Mouse (Mus musculus): ENCODE results near the gene Ruvbl2. TPM values are rescaled to one million over a fixed set of nuclear protein-coding genes. Genes with fewer than 3 reads are reported as not detected.
"Not testable (repeated sequence)": the region's sequence is repeated elsewhere in the genome, so short reads cannot be mapped to it uniquely, and the experiment has no call there.

Gene Ruvbl2
- 67.1 and 74.2 TPM in 2 replicates for polyA plus RNA-seq (2015; fragmentation: Nextera tagmentation; extraction: Ambion mirVana)

GRCm38 (mm10) chr7:45437521-45438276 lies at the start of gene Ruvbl2:
Ruvbl2 (minus strand) TSS chr7:45438096.
- Histone ChIP-seq H3K4me2 (no peak within 1 kb of the TSS), H3K9me3 (replicated peaks) (no peaks in the 10 kb centered on the region), H3K27me3 (no peaks in the 10 kb centered on the region; the same call in 1 of the 2 replicates), H3K9ac (no peak within 1 kb of the TSS), H3K4me3 (replicated peaks) (no peak within 1 kb of the TSS), H3K27ac (replicated peaks) (no peak within 1 kb of the TSS), H3K36me3 (replicated peaks) (peaks cover 10% of the 10 kb centered on the region; the same call in 1 of the 2 replicates), H3K4me1 (replicated peaks) (peaks cover 36% of the 10 kb centered on the region)
- WGBS (ENCODE audit: insufficient replicate concordance) = 50% methylated on average over 19 of the region's 19 CpGs
- no peak for ATAC-seq (ENCODE audit: insufficient read depth)

- Histone ChIP-seq H3K27me3 (no peaks in the 10 kb centered on the region), H3K27ac (replicated peaks) (no peak within 1 kb of the TSS), H3K9ac (no peak within 1 kb of the TSS), H3K9me3 (replicated peaks) (no peaks in the 10 kb centered on the region), H3K4me1 (replicated peaks) (peaks cover 70% of the 10 kb centered on the region), H3K36me3 (replicated peaks) (no peaks in the 10 kb centered on the region), H3K4me2 (peak within 1 kb of the TSS; percentile 76; the same call in 1 of the 2 replicates), H3K4me3 (replicated peaks) (no peak within 1 kb of the TSS)
- WGBS (ENCODE audit: insufficient replicate concordance) = 77% methylated on average over 12 of the region's 12 CpGs
- ATAC-seq (ENCODE audit: insufficient read depth) = no peak
Measured at GRCm38 (mm10) chr7:45486761-45487415, 49.0 kb upstream of the Ruvbl2 start, which contains the start of gene Gm45808. Gm45808 (minus strand) TSS chr7:45486811.

- ATAC-seq (ENCODE audit: insufficient read depth) = no peak
- Histone ChIP-seq H3K4me1 (replicated peaks) (peaks cover 67% of the 10 kb centered on the region), H3K36me3 (replicated peaks) (no peaks in the 10 kb centered on the region), H3K4me2 (0 out of 2 replicates have a peak overlapping the region, but pooled peaks have one; percentile 10), H3K9me3 (replicated peaks) (no peaks in the 10 kb centered on the region), H3K4me3 (replicated peaks) (no peak overlapping the region), H3K27me3 (no peaks in the 10 kb centered on the region), H3K27ac (replicated peaks) (no peak overlapping the region), H3K9ac (no peak overlapping the region)
- 14% methylated on average over 7 of the region's 7 CpGs for WGBS (ENCODE audit: insufficient replicate concordance)
Measured at GRCm38 (mm10) chr7:45486158-45486557, 48.3 kb upstream of the Ruvbl2 start.

- H3K36me3 ChIP-seq (replicated peaks); ATAC-seq (ENCODE audit: insufficient read depth); H3K27me3 ChIP-seq; H3K27ac ChIP-seq (replicated peaks); H3K4me2 ChIP-seq; H3K4me3 ChIP-seq (replicated peaks); H3K9ac ChIP-seq; H3K9me3 ChIP-seq (replicated peaks): not testable (repeated sequence)
- peaks cover 55% of the 10 kb centered on the region for H3K4me1 ChIP-seq (replicated peaks)
- WGBS (ENCODE audit: insufficient replicate concordance) = 83% methylated on average over 5 of the region's 5 CpGs
Measured at GRCm38 (mm10) chr7:45484985-45485384, 47.1 kb upstream of the Ruvbl2 start.

GRCm38 (mm10) chr7:45482166-45482565 lies 44.3 kb upstream of the Ruvbl2 start:
- no peak for ATAC-seq (ENCODE audit: insufficient read depth)
- Histone ChIP-seq H3K36me3 (replicated peaks) (0 out of 2 replicates have a peak, but pooled peaks cover 6% of the 10 kb centered on the region), H3K4me3 (replicated peaks) (no peak overlapping the region), H3K9me3 (replicated peaks) (no peaks in the 10 kb centered on the region), H3K27ac (replicated peaks) (no peak overlapping the region), H3K27me3 (no peaks in the 10 kb centered on the region), H3K9ac (no peak overlapping the region), H3K4me2 (no peak overlapping the region), H3K4me1 (replicated peaks) (peaks cover 32% of the 10 kb centered on the region)
- WGBS (ENCODE audit: insufficient replicate concordance) = 12% methylated on average over 1 of the region's 1 CpGs

- Histone ChIP-seq H3K27me3 (no peaks in the 10 kb centered on the region), H3K4me2 (no peak within 1 kb of the TSS; the same call in 1 of the 2 replicates), H3K27ac (replicated peaks) (no peak within 1 kb of the TSS), H3K36me3 (replicated peaks) (0 out of 2 replicates have a peak, but pooled peaks cover 6% of the 10 kb centered on the region), H3K4me1 (replicated peaks) (peaks cover 32% of the 10 kb centered on the region), H3K9ac (no peak within 1 kb of the TSS), H3K4me3 (replicated peaks) (no peak within 1 kb of the TSS), H3K9me3 (replicated peaks) (no peaks in the 10 kb centered on the region)
- ATAC-seq (ENCODE audit: insufficient read depth) = peak; percentile 51; the same call in 1 of the 2 replicates
- WGBS (ENCODE audit: insufficient replicate concordance) = 36% methylated on average over 15 of the region's 15 CpGs
Measured at GRCm38 (mm10) chr7:45481374-45481927, 43.6 kb upstream of the Ruvbl2 start, which contains the start of gene Tulp2. Tulp2 (plus strand) TSS chr7:45481877.

GRCm38 (mm10) chr7:45480310-45480709 lies 42.4 kb upstream of the Ruvbl2 start:
- H3K27ac ChIP-seq (replicated peaks); H3K27me3 ChIP-seq; H3K9ac ChIP-seq; ATAC-seq (ENCODE audit: insufficient read depth); H3K9me3 ChIP-seq (replicated peaks); H3K4me3 ChIP-seq (replicated peaks); H3K4me2 ChIP-seq; H3K36me3 ChIP-seq (replicated peaks): not testable (repeated sequence)
- peaks cover 36% of the 10 kb centered on the region for H3K4me1 ChIP-seq (replicated peaks)
- WGBS (ENCODE audit: insufficient replicate concordance) = 66% methylated on average over 4 of the region's 4 CpGs

- ATAC-seq (ENCODE audit: insufficient read depth) = no peak
- peaks cover 44% of the 10 kb centered on the region for H3K4me1 ChIP-seq (replicated peaks)
- 82% methylated on average over 7 of the region's 7 CpGs for WGBS (ENCODE audit: insufficient replicate concordance)
- H3K27me3 ChIP-seq = no peaks in the 10 kb centered on the region
- no peaks in the 10 kb centered on the region for H3K9me3 ChIP-seq (replicated peaks)
- H3K9ac ChIP-seq = no peak overlapping the region
- H3K27ac ChIP-seq (replicated peaks) = no peak overlapping the region
- H3K4me3 ChIP-seq (replicated peaks) = no peak overlapping the region
- H3K36me3 ChIP-seq (replicated peaks) = 0 out of 2 replicates have a peak, but pooled peaks cover 6% of the 10 kb centered on the region
- H3K4me2 ChIP-seq = no peak overlapping the region
Measured at GRCm38 (mm10) chr7:45478774-45479173, 40.9 kb upstream of the Ruvbl2 start.

GRCm38 (mm10) chr7:45477003-45477402 lies 39.1 kb upstream of the Ruvbl2 start:
- no peak for ATAC-seq (ENCODE audit: insufficient read depth)
- Histone ChIP-seq H3K4me3 (replicated peaks) (no peak overlapping the region), H3K4me1 (replicated peaks) (peaks cover 35% of the 10 kb centered on the region), H3K9me3 (replicated peaks) (no peaks in the 10 kb centered on the region), H3K9ac (no peak overlapping the region), H3K27ac (replicated peaks) (no peak overlapping the region), H3K4me2 (no peak overlapping the region), H3K27me3 (no peaks in the 10 kb centered on the region), H3K36me3 (replicated peaks) (0 out of 2 replicates have a peak, but pooled peaks cover 6% of the 10 kb centered on the region)
- 7% methylated on average over 3 of the region's 3 CpGs for WGBS (ENCODE audit: insufficient replicate concordance)

GRCm38 (mm10) chr7:45476453-45476852 lies 38.6 kb upstream of the Ruvbl2 start:
- ATAC-seq (ENCODE audit: insufficient read depth) = no peak
- no peaks in the 10 kb centered on the region for H3K27me3 ChIP-seq
- no peak overlapping the region for H3K4me2 ChIP-seq
- no peak overlapping the region for H3K27ac ChIP-seq (replicated peaks)
- no peaks in the 10 kb centered on the region for H3K9me3 ChIP-seq (replicated peaks)
- no peak overlapping the region for H3K9ac ChIP-seq
- no peak overlapping the region for H3K4me3 ChIP-seq (replicated peaks)
- 26% methylated on average over 1 of the region's 1 CpGs for WGBS (ENCODE audit: insufficient replicate concordance)
- H3K4me1 ChIP-seq (replicated peaks) = peaks cover 33% of the 10 kb centered on the region
- H3K36me3 ChIP-seq (replicated peaks) = 0 out of 2 replicates have a peak, but pooled peaks cover 6% of the 10 kb centered on the region

All from liver, embryonic 15.5 days (tissue).